Mouse (Mus musculus): ENCODE measurements around the gene Fam172a.

DNA sequence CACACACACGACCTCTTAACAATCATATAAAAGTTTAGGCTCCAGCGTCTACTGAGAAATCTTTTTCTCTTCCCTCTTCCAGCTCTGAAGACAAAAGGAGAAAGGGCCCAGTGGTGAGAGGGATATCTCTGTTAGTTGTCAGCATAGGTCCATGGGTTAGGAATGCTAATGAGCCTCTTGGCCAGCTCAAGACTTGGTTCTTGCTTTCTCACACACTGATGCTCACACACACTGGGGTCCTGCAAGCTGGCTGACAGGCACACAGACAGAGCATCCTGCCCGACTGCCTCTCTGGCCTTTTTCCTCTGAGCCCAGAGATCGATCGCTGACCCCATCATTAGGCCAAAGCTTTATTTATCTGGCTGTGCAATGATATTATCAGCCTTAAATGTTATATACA is 482.2 kb downstream of the Fam172a start:
- TF ChIP-seq POLR2A (IDR thresholded peaks at IDR 0.05; ENCODE audit: borderline replicate concordance, extremely low read depth, low read depth, low read length) (no peak), CTCF (IDR thresholded peaks at IDR 0.05; ENCODE audit: insufficient read depth, low read length) (no peak)

Data from lung, adult 2 months (tissue).